Mouse (Mus musculus) lung, postnatal 0 days (tissue): Measurements from ENCODE around the gene Gm12887. TPM values are rescaled to one million over a fixed set of nuclear protein-coding genes. Genes with fewer than 3 reads are reported as not detected.

Source experiments
- ATAC-seq: fragments of 200-750 bp; cut with Nextera tagmentation; 2 replicates; pipeline ENCODE4 v1.8.0; 2017; ENCODE audit warnings: moderate library complexity
- DNase-seq: peaks from one replicate; pipeline ENCODE4 v3.0.0-alpha.2; 2016; ENCODE audit warnings: low spot score
- H3K27ac ChIP-seq: fragments of 300-500 bp; sonication (generic); 2 replicates; pipeline ENCODE4 v1.5.1; 2014; ENCODE audit warnings: antibody characterized with exemption, mild to moderate bottlenecking, low read length, mixed read lengths
- H3K27me3 ChIP-seq: fragments of 300-500 bp; sonication (generic); replicated peaks from 2 replicates; pipeline ENCODE4 v1.6.1; 2014; ENCODE audit warnings: low read length, mixed read lengths; ENCODE audit not compliant: insufficient read depth
- H3K36me3 ChIP-seq: fragments of 300-500 bp; sonication (generic); 2 replicates; pipeline ENCODE4 v1.6.1; 2014; ENCODE audit warnings: low read length, mixed read lengths; ENCODE audit not compliant: insufficient read depth
- H3K4me1 ChIP-seq: fragments of 300-500 bp; sonication (generic); 2 replicates; pipeline ENCODE4 v1.6.1; 2014; ENCODE audit warnings: antibody characterized with exemption, low read depth, low read length, mixed read lengths; ENCODE audit not compliant: insufficient read depth
- H3K4me2 ChIP-seq: fragments of 300-500 bp; sonication (generic); replicated peaks from 2 replicates; pipeline ENCODE4 v1.6.1; 2014; ENCODE audit warnings: low read depth, mild to moderate bottlenecking, low read length, moderate library complexity, mixed read lengths
- H3K4me3 ChIP-seq: fragments of 300-500 bp; sonication (generic); 2 replicates; pipeline ENCODE4 v1.5.1; 2014; ENCODE audit warnings: low read depth, low read length
- H3K9ac ChIP-seq: fragments of 300-500 bp; sonication (generic); replicated peaks from 2 replicates; pipeline ENCODE4 v1.6.1; 2014; ENCODE audit warnings: low read depth, mild to moderate bottlenecking
- H3K9me3 ChIP-seq: fragments of 300-500 bp; sonication (generic); 2 replicates; pipeline ENCODE4 v1.6.1; 2016; ENCODE audit warnings: low read length, mixed read lengths
- CTCF ChIP-seq: IDR thresholded peaks from 2 replicates; pipeline ENCODE4 v1.5.1; 2016; ENCODE audit warnings: antibody characterized with exemption, mild to moderate bottlenecking
- EP300 ChIP-seq: IDR thresholded peaks from 2 replicates; pipeline ENCODE4 v1.6.1; 2016; ENCODE audit warnings: antibody characterized with exemption, mild to moderate bottlenecking, control low read depth
- WGBS: fragments of 180-500 bp; shearing (Covaris S2); extraction: QIAGEN DNeasy Blood & Tissue Kit; methylation state at CpG from one replicate; pipeline ENCODE4 v1.1.7; 2014; 5-methylcytosine and 5-hydroxymethylcytosine counted together
- polyA plus RNA-seq: library from polyadenylated mRNA; unstranded; fragments of >200 nt; fragmentation: Nextera tagmentation; extraction: Ambion mirVana; gene quantifications from 2 replicates; pipeline ENCODE4 v1.2.1, GENCODE M21; 2015

Gm12887 gene
- not detected in 2 replicates for polyA plus RNA-seq

DNA sequence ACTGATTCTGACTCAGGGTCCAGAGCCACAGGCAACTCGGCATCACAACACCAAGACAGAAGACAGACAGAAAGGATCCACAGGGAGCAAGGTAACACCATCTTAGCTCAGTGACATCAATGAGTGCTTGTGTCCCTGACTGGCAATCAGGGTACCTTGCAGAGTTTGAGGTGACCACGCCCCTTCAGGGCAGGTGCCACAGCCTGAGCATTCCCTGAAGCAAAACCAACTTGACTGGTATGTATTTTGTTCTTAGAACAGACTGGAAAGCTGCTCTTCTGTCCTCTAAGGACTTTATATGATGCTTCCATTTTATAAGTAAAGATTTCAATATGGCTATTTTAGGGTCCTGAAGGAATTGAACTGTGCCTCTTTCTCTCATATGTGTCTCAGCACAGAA, at the start of gene Gm12887:
TSS of gene Gm12887 (minus strand) at position 101 of the 400 bp plus-strand sequence.
- no peak for ATAC-seq
- WGBS, result 30% methylated on average over 2 of the region's 2 CpGs
- H3K9me3 ChIP-seq, result peaks cover 2% of the 10 kb centered on the region; the same call in 1 of the 2 replicates

DNA sequence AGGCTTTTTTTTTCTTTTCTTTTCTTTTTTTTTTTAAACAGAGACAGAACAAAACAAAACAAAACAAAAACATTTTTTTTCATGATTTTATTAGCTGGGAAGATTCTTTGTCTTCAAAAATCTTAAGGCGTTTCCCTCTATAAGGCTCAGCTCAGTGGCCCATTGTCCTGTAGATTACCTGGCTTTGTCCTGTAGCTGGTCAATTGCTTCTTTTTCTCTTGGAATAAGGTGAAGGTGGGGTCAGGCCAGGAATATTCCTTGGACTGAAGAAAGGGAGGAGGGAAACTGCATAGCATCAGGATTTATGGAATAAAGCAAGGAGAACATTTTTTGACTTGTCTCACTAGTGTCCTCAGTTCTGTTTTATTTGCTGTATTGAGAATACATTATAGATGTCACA, 35.1 kb upstream of the Gm12887 start:
- no peaks in the 10 kb centered on the region for H3K27me3 ChIP-seq
- no peak overlapping the region for H3K4me2 ChIP-seq
- no peaks in the 10 kb centered on the region for H3K9me3 ChIP-seq
- no peak overlapping the region for H3K9ac ChIP-seq
- no peak overlapping the region for H3K4me3 ChIP-seq
- H3K27ac ChIP-seq, result no peak overlapping the region
- ATAC-seq (no peak), DNase-seq (no peak)
- TF ChIP-seq EP300 (no peak), CTCF (no peak)
- H3K36me3 ChIP-seq, result no peaks in the 10 kb centered on the region
- WGBS, result 77% methylated on average over 1 of the region's 1 CpGs
- H3K4me1 ChIP-seq, result no peaks in the 10 kb centered on the region

More for the DNA sequence above, at the start of gene Gm12887:
- H3K4me1 ChIP-seq, result no peaks in the 10 kb centered on the region
- TF ChIP-seq CTCF (no peak), EP300 (no peak)
- H3K4me3 ChIP-seq, result no peak within 1 kb of the TSS
- H3K36me3 ChIP-seq, result no peaks in the 10 kb centered on the region
- H3K4me2 ChIP-seq, result no peak within 1 kb of the TSS
- H3K27ac ChIP-seq, result no peak within 1 kb of the TSS
- no peak within 1 kb of the TSS for H3K9ac ChIP-seq
- H3K27me3 ChIP-seq, result no peaks in the 10 kb centered on the region
- no peak for DNase-seq

Other genes with a start within 250 kb of the Gm12887 start
- not detected in 2 replicates for gene Gm12886, start 199.0 kb downstream of the Gm12887 start, polyA plus RNA-seq